Mouse (Mus musculus) cerebellum, adult 11 months (tissue): ENCODE measurements around the gene Dync1li1.
"Not testable (repeated sequence)": the region's sequence is repeated elsewhere in the genome, so short reads cannot be mapped to it uniquely, and the experiment has no call there.

Source experiments
- DNase-seq: peaks from one replicate; pipeline ENCODE4 v3.0.0; 2022

Dync1li1 gene

GRCm38 (mm10) chr9:114678576-114678975 lies 10.0 kb upstream of the Dync1li1 start:
- no peak for DNase-seq

DNA sequence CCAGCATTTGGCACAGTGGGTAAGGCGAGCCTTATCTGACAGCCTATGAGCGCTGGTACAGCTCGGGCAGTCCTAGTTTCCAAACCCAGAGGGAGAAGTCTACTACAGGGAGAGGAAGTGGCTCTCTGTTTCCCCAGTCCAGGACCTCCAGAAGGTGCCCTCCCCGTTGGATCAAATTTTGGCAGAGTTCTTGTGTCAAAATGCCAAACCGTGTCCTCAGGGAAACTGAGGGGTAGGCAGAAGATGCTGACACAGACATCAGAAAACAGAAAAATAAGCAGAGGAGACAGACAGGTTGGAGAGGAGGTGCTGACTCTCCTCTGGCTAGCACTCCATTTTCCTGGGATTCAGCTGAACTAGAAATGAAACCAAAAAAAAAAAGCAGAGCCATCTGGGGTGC lies 8.6 kb upstream of the Dync1li1 start:
- DNase-seq: peak; percentile 72

DNA sequence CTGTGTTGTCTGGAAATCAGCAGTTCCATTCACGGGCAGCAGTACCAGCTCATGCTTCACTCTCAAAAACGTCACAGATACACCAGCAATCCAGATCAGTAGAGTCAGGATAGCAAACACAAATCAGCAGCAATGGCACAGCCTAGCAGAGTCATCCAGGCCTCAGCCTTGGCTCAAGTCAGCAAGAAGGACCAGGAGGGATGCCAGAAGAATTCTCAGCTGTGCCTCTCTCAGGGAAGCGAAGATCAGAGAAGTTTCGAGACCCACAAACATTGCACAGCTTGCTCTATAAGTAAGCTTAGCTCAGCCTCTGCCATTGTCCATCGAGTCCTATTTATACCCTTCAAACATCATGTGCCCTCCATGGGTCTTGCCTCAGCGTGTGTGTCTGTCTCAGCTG lies 8.1 kb upstream of the Dync1li1 start:
- no peak for DNase-seq

- no peak for DNase-seq
Observed at GRCm38 (mm10) chr9:114682193-114682592, 6.4 kb upstream of the Dync1li1 start.

DNA sequence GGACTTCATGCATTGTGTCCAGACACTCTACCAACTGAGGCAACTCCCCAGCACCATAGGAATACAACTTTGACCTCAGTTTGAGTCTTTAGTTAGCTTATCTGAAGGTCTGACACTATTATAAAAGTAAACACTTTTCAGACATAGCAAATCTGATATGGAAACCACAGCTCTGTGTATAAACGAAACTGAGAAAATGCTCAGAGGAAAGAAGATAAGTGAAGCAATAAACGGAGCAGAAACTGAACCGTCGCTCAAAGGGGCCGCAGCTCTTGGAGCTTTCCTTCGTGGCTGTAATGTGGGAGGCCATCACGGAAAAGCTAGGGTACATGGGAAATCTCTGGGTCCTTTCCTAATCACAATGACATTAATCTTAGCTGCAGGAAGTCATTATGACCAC lies 2.3 kb upstream of the Dync1li1 start:
- DNase-seq: no peak

- DNase-seq: no peak
Observed at GRCm38 (mm10) chr9:114687639-114688038, 951 bp upstream of the Dync1li1 start.

- no peak for DNase-seq
Observed at GRCm38 (mm10) chr9:114688953-114689407, 390 bp downstream of the Dync1li1 start.

- DNase-seq: no peak
Observed at GRCm38 (mm10) chr9:114690119-114690601, 1.6 kb downstream of the Dync1li1 start.

DNA sequence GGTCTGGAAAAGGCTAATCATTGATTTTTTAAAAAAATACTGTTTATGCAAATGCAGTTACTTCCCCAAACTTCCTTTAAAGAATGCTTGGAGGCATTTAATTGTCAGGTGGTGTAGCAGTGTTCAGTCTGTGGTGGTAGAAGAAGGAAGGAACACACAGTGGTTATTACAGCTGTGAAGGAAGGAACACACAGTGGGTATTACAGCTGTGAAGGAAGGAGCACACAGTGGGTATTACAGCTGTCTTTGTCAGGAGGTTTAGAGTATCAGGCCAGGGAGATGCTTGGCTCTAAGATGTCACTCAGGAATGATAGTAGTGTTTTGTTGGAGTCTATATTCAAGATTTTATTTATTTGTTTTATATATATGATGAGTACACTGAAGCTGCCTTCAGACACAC lies 2.5 kb downstream of the Dync1li1 start:
- DNase-seq: no peak

- not testable (repeated sequence) for DNase-seq
Observed at GRCm38 (mm10) chr9:114695662-114696061, 7.1 kb downstream of the Dync1li1 start.

DNA sequence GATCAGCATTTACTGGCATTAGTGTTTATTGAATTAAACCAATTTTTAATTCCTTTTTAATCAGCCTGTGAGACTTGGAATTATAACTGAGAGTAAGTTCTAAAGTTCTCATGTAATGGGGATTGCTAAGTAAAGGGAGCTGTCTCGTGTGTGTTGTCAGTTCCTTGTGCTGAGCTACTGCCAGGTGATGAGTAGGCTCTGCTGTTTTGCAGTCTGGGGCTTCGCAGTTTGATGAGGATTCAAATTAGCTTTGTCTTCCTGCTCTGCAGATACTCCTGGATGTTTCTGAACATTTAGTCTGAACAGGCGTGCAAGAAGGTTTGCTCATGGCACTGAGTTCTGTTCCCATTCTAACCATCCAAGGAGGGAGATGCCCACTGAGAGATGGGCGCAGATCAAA lies 8.5 kb downstream of the Dync1li1 start:
- no peak for DNase-seq

DNA sequence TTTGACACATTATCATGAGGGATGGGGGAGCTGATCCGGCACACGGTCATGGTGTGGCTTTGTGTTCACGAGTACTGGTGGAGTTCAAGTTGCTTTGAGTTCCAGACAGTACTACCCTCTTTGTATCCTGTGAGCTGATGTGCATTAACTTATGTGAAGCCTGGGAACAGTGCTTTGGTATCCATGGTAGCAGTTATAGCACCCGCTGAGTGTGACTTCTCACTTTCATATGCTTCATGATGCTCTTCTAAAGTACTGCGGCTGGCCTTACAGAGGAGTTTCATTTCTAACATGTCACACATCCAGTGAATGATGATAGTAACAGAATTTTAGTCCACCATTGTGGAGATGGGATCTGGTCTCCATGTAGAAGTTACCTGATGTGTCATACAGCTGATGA lies 9.3 kb downstream of the Dync1li1 start:
- no peak for DNase-seq

DNA sequence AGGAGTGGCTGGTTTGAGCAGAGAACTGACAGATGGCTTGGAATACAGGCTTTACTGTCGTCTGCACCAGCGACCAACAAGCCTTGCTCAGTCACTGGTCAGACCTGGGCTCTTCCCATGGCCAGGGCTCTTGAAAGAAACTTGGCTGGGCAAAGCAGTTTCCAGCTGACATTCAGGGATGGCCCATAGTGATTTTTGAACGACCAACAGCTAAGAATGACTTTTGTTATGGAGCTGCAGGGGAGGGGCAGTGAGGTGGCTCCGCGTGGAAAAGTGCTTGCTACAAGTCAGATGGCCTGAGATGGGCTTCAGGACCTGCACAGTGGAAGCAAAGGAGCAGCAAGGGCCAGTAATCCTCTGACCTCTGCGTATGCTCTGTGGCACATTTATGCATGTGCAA lies 10.7 kb downstream of the Dync1li1 start:
- DNase-seq: no peak

DNA sequence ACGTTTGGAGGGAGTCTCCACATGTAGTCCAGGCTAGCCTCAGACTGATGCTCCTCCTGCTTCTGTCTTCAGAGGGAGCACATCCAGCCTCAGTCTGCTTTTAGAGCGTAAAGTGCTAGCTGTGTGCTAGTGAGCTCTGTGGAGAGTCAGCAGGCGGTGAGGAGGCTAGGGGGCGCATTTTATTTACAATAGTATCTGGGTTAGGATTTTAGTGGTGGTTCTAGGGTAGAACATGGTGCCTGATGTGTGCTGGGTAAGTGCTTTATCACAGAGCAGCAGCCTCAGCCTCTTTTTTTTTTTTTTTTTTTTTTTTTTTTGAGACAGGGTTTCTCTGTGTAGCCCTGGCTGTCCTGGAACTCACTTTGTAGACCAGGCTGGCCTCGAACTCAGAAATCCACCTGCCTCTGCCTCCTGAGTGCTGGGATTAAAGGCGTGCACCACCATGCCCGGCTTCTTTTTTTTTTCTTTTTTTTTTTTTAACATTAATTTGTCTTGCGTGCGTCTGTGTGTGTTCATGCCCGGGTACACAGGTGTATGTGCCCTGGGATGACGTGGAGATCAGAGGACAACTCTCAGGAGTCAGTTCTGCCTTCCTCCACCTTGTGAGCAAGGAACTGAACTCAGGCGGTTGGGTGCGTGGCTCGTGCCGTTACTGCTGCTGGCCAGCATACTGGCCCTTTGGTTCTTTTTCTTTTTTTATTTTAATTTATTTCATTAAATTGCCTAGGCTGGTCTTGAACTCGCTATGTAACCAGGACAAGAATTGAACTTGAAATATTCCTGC lies 11.5 kb downstream of the Dync1li1 start:
- no peak for DNase-seq

GRCm38 (mm10) chr9:114701031-114701430 lies 12.4 kb downstream of the Dync1li1 start:
- no peak for DNase-seq

DNA sequence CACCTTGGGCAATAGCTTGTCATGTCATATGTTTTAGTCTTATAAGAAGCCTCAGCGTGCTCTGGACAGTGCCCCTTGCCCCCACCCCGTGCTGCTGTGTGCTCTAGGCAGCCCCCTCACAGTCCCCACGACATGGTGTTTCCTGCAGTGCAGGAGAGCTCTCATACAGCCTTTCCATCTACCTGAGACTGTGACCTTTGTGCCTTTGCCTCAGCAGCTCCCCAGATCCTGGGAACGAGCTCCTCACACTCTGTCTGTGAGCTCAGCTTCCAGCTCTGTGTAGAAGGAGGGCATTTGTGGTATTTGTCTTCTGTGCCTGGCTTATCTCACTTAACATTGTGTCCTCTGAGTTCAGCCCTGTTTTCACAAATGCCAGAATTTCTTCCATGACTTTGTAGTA lies 13.3 kb downstream of the Dync1li1 start:
- DNase-seq: no peak

- no peak for DNase-seq
Observed at GRCm38 (mm10) chr9:114707805-114708204, 19.2 kb downstream of the Dync1li1 start.

DNA sequence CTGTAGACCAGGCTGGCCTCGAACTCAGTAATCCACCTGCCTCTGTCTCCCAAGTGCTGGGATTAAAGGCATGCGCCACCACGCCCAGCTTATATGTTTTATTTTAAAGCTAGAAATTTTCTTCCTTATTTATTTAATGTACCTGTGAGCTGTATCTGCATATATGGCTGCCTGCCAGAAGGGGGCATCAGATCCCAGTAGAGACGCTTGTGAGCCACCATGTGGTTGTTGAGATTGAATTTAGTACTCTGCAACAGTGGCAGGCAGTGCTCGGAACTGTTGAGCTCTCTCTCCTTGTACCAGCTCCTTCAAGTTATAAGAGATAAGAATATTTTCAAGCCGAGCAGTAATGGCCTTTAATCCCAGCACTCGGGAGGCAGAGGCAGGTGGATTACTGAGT lies 21.8 kb downstream of the Dync1li1 start:
- no peak for DNase-seq

- no peak for DNase-seq
Observed at GRCm38 (mm10) chr9:114713481-114713880, 24.9 kb downstream of the Dync1li1 start.

DNA sequence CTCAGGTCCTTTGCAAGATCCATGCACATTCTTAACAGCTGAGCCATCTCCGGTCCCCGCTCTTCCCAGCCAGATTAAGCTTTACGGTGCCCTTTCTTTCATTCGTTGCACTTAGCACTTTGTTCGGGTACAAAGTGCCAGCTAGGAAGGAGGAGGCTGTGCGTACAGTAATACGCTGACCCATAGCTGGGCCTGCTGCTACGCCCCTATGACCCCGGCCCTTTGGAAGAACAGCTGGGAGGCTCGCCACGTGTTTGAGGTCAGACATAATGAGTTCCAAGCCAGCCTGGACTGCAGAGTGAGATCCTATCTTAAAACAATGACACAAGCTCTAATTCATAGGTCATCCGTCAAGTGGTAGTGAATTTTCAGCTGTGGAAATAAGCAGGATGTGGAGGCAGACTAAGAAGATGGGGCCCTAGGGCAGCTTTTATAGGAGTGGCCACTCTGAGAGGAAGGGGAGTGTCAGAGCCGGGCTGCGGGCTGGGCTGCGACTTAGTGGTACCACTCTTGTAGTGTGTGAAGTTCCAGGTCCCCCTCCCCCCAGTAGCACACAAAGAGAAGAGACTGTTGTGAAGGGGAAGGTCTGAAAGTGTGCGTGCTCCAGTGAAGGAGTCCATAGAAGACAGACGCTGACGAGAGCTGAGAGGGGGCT lies 28.2 kb downstream of the Dync1li1 start:
- DNase-seq: no peak

DNA sequence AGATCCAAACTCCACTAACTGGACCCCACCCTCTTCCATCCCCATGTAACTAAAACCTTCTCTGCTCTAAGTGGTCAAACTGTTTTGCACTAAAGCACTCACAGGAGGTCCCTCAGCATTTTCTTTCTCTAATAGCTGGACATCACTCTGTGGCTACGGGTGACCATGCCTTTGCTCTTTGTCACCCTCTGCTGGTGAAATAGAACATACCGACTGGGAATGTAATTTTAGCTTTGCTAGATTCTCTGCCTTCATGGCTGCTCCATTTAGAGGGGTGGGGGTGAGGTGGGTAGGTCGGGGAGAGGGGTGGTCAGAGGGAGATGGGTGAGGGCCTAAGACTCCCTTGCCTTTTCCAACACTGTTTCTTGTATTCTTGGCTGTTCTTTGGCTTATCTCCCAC lies 38.7 kb downstream of the Dync1li1 start:
- DNase-seq: peak; percentile 31

- not testable (repeated sequence) for DNase-seq
Observed at GRCm38 (mm10) chr9:114728432-114728831, 39.8 kb downstream of the Dync1li1 start.

- DNase-seq: no peak
Observed at GRCm38 (mm10) chr9:114729911-114730805, 41.6 kb downstream of the Dync1li1 start.
